Mouse (Mus musculus): Measurements from ENCODE around the gene Tcf7l2.
A peak's percentile ranks its signal among the peaks of the same experiment; 100 is the strongest.

The Tcf7l2 gene

DNA sequence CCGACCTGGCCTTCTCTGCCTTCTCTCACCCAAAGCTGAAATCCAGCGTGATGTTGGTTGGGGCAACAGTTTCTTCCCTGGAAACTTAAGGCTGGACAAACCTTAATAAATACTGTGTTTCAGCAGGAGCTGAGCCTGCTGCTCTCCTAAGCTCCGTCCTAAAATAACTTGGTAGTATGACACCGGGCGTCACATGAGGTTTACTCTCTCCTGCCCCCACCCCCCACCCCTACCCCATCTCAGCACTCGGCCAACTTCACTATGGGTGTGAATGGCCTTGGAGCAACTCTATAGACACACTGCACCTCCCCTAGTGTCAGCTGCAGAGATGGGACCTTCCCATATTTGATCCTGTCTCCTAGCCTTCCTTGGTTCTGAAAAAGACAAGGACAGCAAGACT, 15.8 kb downstream of the Tcf7l2 start:
- no peak for DNase-seq (ENCODE audit: low spot score in 2 of 2)

DNA sequence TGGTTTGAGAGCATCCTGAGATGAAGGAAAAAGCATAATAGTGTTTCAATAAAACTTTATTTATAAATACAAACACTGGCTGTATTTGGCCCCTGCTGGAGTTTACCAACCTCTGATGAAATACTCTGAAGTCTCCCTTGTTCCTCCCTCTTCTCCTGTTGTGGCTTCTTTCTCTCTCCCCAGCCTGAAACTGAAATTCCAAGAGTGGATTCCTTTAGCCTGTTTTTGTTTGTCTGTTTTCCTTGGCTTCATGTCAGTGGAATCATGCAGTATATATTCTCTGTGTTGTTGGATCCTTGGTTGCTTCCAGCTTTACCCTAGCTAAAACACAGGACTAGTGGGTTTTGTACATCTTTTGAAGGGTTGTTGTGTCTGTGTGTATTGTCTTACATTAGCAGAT, 16.5 kb downstream of the Tcf7l2 start:
- no peak for DNase-seq (ENCODE audit: low spot score in 2 of 2)

DNA sequence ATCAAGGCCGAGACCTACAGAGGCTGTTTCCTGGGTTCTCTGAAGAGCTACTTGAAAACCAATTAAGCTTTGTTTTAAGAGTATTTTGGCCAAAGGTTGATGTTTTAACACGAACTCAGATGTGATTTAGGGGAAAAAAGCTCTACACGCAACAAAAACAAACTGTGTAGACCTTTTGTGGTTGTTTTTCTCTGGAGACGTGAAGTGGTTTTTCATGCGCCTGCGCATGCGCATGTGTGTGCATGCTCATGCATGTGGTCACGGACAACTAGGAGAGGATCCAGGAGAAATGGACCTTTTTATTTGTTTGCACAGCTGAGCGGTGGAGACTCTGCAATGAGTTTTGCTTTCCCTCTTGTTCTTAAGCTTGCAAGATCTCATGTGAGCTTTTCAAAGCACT, 17.4 kb downstream of the Tcf7l2 start:
- no peak for DNase-seq (ENCODE audit: low spot score in 2 of 2)

DNA sequence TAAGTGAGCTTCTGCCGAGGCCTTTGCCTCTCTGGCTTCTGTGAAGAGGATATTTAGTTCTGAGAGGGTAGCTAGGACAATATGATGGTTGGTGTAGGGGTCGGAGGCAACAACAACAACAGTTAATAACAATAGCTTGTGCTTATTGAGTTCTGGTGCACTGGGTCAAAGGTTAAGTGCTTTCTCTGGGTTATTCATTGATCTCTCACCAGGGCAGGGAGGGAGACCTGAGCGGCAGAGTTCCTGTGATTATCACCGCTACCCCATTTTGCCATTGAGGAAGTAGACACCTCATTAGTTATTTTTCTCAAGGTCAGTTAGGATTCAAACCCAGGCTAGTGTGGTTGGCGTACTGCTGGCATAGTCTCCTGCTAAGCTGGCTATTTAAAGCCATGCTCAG, 19.5 kb downstream of the Tcf7l2 start:
- no peak for DNase-seq (ENCODE audit: low spot score in 2 of 2)

DNA sequence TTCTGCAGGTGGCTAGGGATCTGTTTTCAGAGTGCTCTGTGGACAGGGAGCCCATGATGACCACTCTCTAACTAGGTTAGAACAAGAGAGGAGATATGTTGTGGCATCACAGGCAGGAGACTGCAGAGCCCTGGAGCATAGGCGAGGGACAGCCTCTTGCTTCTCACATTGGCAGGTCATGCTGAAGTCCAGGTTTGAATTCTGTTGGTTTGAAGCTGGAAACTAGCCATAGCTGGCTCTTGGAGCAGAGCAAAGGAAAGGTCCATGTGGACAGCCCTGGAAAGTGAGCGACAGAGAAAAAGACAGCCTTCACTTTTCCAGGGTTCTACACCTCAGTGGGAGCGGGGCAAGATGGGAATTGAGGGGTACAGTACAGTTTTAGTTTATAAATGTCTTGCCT, 20.6 kb downstream of the Tcf7l2 start:
- DNase-seq (ENCODE audit: low spot score in 2 of 2): no peak

DNA sequence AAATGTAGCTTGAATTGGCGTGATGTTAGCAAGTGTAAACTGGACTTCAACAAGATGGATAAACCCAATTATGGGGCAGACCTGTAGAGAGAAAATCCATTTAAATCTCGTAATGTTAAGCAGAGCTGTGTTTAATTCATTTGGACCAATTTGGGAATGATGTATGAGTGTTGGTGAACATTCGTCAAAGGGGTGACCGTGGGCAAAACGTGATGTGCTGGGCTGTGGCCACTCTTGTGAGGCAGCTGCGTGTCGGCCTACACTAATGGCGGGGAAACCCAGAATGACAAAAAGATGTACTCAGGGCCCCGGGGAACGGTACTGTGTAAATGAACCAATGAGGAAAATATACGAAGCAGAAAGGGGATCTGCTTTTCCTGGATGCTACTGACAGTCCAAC, 24.2 kb downstream of the Tcf7l2 start:
- no peak for DNase-seq (ENCODE audit: low spot score in 2 of 2)

DNA sequence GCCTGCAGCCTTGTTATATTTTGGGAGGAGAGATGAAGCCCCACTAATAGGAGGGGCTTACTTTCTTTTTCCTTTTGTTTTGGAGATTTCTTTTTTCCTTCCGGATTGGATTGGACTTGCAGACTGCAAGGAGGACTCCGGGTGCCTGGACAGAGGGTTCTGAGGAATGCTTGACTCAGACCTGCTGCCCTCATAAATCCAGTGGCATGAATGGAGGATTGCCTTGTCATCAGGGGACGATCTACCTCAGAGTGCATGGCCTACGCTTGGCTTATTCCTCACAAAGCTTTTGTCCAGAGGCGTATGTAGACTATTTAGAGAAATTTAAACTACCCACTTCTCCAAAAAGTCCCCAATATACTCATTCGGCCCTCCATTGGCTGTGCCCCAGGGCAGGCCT, 25.5 kb downstream of the Tcf7l2 start:
- no peak for DNase-seq (ENCODE audit: low spot score in 2 of 2)

DNA sequence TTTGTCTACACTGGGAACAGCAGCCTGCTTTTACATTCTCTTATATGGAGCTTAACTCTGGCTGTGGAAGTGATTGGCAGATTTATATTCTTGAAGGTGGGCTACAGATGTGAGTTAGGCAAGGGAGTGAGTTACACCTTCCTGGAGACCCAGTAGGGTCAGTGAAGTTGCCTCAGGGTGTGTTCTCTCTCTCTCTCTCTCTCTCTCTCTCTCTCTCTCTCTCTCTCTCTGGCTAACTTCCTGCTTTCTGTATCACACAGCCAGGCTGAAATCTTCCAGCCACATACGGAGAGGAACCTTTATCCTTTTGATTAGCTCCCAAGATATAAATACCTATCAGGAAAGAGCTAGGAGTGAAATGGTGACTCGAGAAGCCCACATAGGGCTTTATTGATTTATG, 26.0 kb downstream of the Tcf7l2 start:
- no peak for DNase-seq (ENCODE audit: low spot score in 2 of 2)

DNA sequence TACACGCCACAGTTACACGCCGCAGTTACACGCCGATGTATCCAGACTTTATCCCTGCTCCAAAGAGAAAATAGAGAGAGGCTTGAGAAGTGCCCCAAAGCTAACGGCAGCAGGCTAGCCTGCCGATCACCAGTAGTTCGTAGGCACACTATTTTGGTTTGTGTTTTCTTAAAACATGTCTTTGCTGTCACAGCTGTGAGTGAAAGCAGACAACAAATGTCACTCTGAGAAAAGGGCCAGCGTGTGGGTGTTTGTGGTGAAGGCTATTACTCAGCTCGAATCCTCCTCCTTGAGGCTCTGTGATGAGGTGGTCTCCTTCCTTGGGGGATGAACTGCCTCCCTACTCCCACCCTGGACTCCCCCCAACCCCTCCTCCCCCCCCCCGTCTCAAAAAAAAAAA, 26.6 kb downstream of the Tcf7l2 start:
- no peak for DNase-seq (ENCODE audit: low spot score in 2 of 2)

DNA sequence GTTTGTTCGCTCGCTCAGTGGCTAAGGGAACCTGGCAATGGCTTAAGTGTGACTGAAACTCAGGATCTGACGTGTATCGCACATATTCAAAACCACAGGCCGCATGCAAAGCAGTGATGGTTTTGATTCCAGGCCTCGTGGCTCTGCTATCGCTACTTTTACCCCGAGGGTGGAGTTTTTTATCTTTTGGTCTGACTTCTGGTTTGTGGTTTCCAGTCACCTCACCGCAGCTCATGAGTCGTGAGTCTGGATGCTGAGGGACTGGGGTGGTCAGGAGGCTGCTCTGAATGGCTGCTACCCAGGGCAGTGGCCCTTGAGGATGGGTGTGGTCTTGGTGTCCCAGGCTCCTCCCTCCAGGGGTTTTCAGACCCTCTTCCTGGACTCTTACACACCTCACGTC, 27.3 kb downstream of the Tcf7l2 start:
- peak in 1 of 2 experiments; percentile 6 for DNase-seq (ENCODE audit: low spot score in 2 of 2)

DNA sequence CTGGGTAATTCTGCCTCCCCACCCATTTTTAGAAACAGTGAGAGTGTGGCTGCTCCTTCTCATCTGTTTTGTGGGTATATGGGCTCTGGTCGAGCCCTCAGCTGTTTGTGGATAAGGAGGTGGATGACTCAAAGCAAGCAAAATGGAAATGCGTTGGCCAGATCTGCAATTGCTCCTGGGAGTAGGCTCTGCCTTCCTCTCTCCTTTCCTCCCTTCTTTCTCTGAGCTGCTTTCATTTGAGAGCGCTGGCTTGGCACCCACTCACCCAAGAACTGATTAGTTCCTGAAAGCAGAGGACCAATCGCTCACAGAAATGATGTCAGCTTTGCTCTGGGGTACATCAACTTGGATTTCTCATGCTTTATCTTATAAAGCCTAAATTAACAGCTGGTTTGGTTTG, 32.7 kb downstream of the Tcf7l2 start:
- DNase-seq (ENCODE audit: low spot score in 2 of 2): no peak

DNA sequence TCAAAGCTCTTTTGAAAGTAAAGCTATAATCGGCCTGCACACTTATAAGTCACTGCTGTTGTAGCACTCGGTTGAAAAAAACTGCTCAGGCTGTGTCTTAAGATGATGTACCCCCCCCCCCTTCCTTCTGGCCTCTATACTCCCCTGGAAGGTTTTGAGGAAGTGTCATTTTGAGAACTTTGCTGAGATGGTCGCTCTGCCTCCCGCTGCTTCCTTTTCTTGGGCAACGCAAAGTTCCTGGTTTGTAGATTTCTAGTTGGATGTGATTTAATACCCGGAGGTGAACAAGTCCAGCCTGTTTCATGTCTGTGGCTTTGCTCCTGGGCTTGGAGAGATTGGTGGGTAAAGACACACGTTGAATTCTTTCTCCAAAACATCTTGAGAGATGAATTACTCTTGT, 33.2 kb downstream of the Tcf7l2 start:
- DNase-seq (ENCODE audit: low spot score in 2 of 2): no peak

DNA sequence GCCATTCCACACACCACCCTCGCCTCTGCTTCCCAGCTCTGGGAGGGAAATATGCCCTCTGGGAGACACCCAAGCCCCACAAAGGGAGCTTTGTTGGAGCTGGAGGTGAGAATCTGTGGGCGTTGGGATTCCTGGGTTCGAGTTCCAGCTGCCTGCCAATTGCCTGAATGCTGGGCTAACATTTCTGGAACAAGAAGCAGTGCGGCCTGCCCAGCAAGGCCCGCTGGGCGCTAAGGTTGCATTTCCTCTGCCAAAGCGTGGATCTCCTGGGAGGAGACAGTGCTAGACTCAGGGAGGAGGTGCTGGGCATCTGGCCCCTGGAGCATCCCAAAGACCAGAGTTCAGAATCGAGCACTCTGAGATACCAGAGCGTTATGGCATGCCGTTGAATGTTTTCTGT, 38.3 kb downstream of the Tcf7l2 start:
- no peak for DNase-seq (ENCODE audit: low spot score in 2 of 2)

DNA sequence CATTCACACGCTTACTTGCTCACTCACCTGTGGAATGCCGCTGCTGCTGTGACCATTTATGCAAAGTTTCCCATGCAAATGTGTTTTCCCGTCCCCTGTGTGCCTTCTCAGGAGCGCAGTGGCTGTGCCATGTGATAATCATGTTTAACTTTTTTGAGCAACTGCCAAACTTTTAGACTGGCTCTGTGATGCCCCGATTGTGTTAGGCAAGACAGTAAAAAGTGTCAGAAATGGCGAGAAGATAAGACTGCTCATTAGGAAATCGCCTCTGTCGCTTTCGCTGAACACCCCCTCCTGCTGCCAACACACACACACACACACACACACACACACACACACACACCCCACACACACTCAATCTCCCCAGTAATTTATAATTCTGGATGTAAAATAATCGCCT, 39.5 kb downstream of the Tcf7l2 start:
- no peak for DNase-seq (ENCODE audit: low spot score in 2 of 2)

DNA sequence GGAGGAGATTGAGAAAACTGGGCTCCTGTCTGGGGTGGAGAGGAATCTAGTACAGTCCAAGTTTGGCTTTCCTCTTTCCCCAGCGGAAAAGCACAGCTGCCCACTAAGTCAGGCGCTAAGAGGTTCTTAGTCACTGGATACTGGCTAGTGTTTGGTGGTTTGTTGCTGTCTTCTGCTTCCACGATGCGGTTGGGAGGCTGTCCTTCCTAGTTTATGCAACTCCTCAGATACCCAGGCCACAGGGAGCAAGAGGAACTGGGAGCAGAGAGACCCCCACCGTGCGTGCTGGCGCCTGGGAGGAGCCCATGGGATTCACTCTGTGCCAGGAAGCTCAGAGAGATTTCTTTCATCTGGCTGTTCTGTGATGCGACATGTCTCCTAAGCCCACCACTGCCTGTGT, 40.1 kb downstream of the Tcf7l2 start:
- DNase-seq (ENCODE audit: low spot score in 2 of 2): no peak

DNA sequence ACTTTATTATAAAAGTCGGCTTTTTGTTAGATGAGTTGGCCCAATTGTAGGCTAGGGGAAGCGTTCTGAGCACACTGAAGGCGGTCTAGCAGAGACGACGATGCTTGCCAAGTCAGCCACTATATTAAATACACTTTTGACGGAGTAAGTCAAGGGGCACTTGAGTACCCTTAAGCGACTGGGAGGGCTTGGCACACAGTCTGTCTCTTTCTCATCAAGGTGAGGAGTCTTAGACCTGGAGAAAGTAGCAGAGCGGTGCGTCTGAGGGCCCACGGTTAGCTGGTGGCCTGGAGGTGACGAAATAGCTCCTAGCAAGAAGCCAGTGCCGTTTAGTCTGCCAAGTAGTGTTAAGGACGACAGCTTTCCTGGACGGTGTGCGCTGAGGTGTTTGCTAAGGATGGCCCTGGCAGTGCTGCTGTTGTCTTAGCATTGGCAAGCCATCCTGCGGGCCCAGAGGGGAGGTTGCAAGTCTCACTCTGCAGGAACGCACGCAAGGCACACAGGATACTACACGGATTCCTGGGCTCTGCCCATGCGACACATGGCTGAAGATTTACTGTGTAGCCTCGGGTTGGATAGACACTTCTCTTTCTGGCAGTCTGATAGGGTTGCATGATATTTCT, 43.3 kb downstream of the Tcf7l2 start:
- DNase-seq (ENCODE audit: low spot score in 2 of 2): no peak

DNA sequence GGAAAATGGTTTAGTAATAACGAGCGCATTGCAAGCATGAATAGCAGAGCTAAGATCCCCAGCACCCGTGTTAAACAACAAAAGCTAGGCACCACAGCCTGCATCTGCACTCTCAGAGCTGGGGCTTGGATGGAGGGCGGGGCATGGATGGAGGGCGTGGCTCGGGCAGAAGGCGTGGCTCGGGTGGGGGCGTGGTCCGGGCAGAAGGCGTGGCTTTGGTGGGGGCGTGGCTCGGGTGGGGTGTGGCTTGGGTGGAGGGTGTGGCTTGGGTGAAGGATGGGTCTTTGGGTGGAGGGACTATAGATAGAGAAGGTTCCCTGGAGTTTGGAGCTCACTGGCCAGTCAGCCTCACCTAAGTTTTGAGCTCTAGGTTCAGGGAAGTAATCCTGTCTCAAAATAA, 45.8 kb downstream of the Tcf7l2 start:
- DNase-seq (ENCODE audit: low spot score in 2 of 2): no peak

DNA sequence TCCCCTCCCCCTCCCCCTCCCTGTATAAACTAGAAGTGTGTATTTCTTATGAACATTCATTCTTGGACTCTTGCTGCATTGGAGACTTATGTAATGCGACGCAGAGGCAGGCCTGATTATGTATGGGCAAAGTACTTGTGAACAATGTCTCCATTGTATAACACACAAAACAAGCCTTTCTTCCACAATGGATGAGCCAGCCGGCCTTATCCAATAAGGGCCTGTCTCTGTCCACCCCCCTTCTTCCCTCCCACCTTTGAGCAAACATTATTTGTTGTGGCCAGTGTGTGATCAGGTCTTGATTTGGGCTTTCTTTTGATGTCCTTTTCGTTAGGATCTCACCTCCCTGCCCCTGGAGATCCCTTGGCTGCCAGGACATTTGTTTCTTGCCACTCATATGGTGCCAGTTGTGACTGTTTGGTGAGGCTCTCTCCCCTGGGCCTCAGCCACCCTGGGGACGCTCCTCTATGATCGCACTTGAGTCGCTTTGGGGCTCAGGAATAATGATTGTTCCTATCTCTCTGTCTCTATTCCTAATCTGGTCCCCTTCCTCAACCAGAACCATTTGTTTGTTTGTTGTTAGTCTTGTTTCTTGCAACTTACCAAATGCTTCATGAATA, 46.8 kb downstream of the Tcf7l2 start:
- no peak for DNase-seq (ENCODE audit: low spot score in 2 of 2)

DNA sequence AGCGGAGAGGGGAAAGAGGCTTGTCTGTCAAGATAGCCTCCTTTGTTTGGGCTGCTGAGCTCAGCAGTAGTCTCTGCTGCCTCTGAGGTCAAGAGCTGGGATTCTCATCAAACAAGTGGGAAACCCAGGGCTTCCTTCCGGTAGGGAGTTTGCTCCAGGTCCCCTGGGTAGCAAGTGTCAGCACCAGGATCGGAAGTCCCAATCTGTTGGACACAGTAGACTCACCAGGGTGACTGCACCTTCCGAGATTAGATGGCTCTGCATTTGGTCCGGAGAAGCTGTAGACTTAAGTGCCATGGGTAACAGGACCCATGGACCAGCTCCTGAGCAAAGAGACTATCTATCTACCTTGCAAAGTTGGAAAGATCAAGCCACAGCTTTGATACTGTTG, 47.3 kb downstream of the Tcf7l2 start:
- DNase-seq (ENCODE audit: low spot score in 2 of 2): no peak

DNA sequence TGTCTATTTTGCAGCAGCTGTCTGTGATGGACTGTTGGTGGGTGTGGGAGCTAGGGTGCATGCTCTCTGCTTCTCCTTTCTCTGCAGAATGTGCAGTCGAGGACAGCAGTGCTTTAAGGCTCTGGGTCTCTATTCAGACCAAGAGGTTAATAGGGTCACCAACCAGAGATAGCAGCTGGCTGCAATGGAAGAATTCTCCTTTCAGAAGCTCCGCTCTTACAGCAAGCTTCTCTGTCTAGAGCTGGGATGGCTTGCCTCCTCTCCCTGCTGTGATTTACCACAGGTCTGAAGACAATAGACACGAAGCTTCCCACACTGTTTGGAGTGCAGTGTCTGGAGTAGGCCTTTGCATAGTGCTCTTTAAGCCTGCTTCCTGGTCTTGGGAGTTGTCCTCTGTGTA, 48.2 kb downstream of the Tcf7l2 start:
- DNase-seq (ENCODE audit: low spot score in 2 of 2): no peak

DNA sequence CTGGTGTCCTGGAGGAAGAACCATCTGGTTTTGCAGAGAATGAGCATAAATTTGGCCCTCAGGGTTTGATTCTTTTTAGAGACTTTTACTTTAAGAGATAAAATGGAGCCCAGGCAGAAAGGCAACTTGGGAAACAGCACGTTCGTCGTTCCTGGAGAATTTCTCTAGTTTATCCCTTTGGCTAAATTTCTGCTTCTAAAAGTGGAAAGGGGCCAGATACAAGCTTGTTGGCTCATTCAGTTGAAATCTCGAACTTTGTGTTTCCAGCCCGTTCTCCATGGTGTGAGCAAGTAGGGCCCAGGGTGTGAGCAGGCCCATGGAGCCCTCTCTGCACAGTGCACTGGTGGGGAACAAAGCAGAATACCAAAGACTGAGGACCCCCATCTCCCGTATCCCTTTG, 49.7 kb downstream of the Tcf7l2 start:
- DNase-seq (ENCODE audit: low spot score in 2 of 2): no peak

DNA sequence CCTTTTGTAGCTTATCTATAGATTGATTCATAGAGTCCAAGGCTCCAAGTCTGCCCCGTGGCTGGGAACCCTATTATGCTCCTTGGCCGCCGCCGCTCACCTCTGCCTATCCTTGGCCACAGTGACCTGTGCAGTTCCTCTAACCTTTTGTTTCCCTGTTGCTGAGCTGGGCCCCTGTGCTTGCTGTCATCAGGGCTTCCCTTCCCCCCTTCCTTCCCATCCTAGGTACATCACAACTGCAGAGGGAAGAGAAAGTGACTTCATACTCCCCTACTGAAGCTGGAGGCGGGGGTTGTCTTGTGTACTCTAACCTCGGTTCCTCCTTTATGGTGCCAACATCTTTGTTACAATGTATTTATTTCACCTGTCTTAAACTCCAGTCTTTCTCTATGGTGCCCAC, 50.3 kb downstream of the Tcf7l2 start:
- DNase-seq (ENCODE audit: low spot score in 2 of 2): no peak

DNA sequence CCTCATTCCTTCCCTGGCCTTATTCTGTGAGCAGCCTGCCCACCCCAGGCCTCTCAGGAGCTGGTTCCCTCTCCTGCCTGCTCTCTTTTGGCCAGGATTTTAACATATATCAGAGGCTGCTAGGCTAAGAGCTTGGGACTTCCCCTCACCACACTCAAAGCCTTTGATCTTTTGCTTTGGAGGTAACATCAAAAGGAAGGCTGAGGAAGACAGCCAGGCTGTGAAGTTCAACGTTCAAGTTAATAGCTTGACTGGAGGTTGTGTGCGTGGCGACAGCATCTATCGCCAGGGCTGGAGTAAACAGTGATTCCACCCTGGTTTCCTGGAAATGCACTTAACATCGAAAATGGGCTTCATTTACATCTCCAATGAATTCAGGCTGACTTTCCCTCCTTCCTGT, 51.0 kb downstream of the Tcf7l2 start:
- no peak for DNase-seq (ENCODE audit: low spot score in 2 of 2)

DNA sequence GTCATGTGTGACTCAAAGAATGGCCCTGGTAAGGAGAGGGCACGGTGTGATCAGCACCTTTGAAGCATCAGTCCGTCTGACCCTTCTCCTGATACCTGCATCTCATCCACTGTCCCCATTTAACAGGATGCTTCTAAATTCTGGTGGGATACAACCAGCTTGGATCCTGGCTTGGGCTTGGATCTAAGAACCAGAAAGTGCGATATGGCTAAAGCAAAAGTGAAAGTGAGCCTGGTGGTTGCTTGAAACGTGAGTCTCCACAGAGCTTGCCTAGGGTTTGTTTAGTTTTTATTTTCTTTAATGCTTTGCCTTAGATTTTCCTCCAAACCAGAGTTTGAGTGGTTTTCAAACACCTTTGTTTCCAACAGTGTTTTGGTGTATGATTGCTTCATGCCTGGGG, 51.4 kb downstream of the Tcf7l2 start:
- no peak for DNase-seq (ENCODE audit: low spot score in 2 of 2)

All from spleen, postnatal 14 days (tissue).